Mouse (Mus musculus) splenic B cell, adult 2 months (primary cell): ENCODE measurements at regions not wholly inside any gene's neighbourhood (a gene's known extent, or its start where the extent isn't known, plus 50 kb on each side); places are given as distances from the start of the nearest gene placed in this dataset.

Experiments
- DNase-seq: peaks from one replicate; pipeline ENCODE4 v3.0.0-alpha.2; 2011; ENCODE audit warnings: low read depth, low spot score
- H3K27me3 ChIP-seq: 2 replicates; pipeline ENCODE4 v1.6.1; 2012; ENCODE audit warnings: mild to moderate bottlenecking, low read length, moderate library complexity, mixed read lengths; ENCODE audit not compliant: control insufficient read depth, poor library complexity, insufficient read depth, severe bottlenecking
- H3K36me3 ChIP-seq: 2 replicates; pipeline ENCODE4 v1.6.1; 2012; ENCODE audit warnings: mild to moderate bottlenecking, low read length, moderate library complexity, mixed read lengths; ENCODE audit not compliant: control insufficient read depth, poor library complexity, insufficient read depth, severe bottlenecking

GRCm38 (mm10) chr13:60123964-60124363 lies 53.2 kb downstream of the Gas1 start:
- DNase-seq, result no peak
- Histone ChIP-seq H3K36me3 (no peaks in the 10 kb centered on the region), H3K27me3 (no peaks in the 10 kb centered on the region)

- no peak for DNase-seq
- H3K27me3 ChIP-seq, result no peaks in the 10 kb centered on the region
- no peaks in the 10 kb centered on the region for H3K36me3 ChIP-seq
These were observed 54.0 kb downstream of the Gas1 start for GRCm38 (mm10) chr13:60123174-60123587.

- Histone ChIP-seq H3K27me3 (no peaks in the 10 kb centered on the region), H3K36me3 (no peaks in the 10 kb centered on the region)
- DNase-seq, result no peak
These were observed 54.6 kb downstream of the Gas1 start for GRCm38 (mm10) chr13:60122341-60123173.

- no peak for DNase-seq
- H3K27me3 ChIP-seq, result no peaks in the 10 kb centered on the region
- H3K36me3 ChIP-seq, result no peaks in the 10 kb centered on the region
These were observed 65.7 kb downstream of the Gas1 start for GRCm38 (mm10) chr13:60111465-60111864.

GRCm38 (mm10) chr13:60110079-60110846 lies 66.9 kb downstream of the Gas1 start:
- Histone ChIP-seq H3K27me3 (no peaks in the 10 kb centered on the region), H3K36me3 (no peaks in the 10 kb centered on the region)
- DNase-seq, result no peak

GRCm38 (mm10) chr13:60105286-60105685 lies 71.9 kb downstream of the Gas1 start:
- Histone ChIP-seq H3K27me3 (no peaks in the 10 kb centered on the region), H3K36me3 (no peaks in the 10 kb centered on the region)
- no peak for DNase-seq

GRCm38 (mm10) chr13:60101651-60102050 lies 75.5 kb downstream of the Gas1 start:
- Histone ChIP-seq H3K27me3 (no peaks in the 10 kb centered on the region), H3K36me3 (no peaks in the 10 kb centered on the region)
- DNase-seq, result no peak

GRCm38 (mm10) chr13:60100130-60101112 lies 76.7 kb downstream of the Gas1 start:
- DNase-seq, result no peak
- Histone ChIP-seq H3K36me3 (no peaks in the 10 kb centered on the region), H3K27me3 (no peaks in the 10 kb centered on the region)

- no peaks in the 10 kb centered on the region for H3K27me3 ChIP-seq
- DNase-seq, result no peak
These were observed 77.6 kb downstream of the Gas1 start for GRCm38 (mm10) chr13:60099469-60100129.

GRCm38 (mm10) chr13:60098394-60098793 lies 78.8 kb downstream of the Gas1 start:
- DNase-seq, result no peak
- Histone ChIP-seq H3K36me3 (no peaks in the 10 kb centered on the region), H3K27me3 (no peaks in the 10 kb centered on the region)

More at GRCm38 (mm10) chr13:60099469-60100129, 77.6 kb downstream of the Gas1 start:
- no peaks in the 10 kb centered on the region for H3K36me3 ChIP-seq

GRCm38 (mm10) chr13:60097776-60098175 lies 79.4 kb downstream of the Gas1 start:
- DNase-seq, result no peak
- Histone ChIP-seq H3K36me3 (no peaks in the 10 kb centered on the region), H3K27me3 (no peaks in the 10 kb centered on the region)

- Histone ChIP-seq H3K27me3 (no peaks in the 10 kb centered on the region), H3K36me3 (no peaks in the 10 kb centered on the region)
- DNase-seq, result no peak
These were observed 90.5 kb downstream of the Gas1 start for GRCm38 (mm10) chr13:60086657-60087056.

GRCm38 (mm10) chr13:60084975-60085374 lies 92.2 kb downstream of the Gas1 start:
- no peak for DNase-seq
- Histone ChIP-seq H3K36me3 (no peaks in the 10 kb centered on the region), H3K27me3 (no peaks in the 10 kb centered on the region)

- Histone ChIP-seq H3K36me3 (no peaks in the 10 kb centered on the region), H3K27me3 (no peaks in the 10 kb centered on the region)
- no peak for DNase-seq
These were observed 92.9 kb downstream of the Gas1 start for GRCm38 (mm10) chr13:60084290-60084689.
